Mouse (Mus musculus) duodenum, adult 2 months (tissue): Measurements from ENCODE around the gene Dlgap4. TPM values are rescaled to one million over a fixed set of nuclear protein-coding genes. Genes with fewer than 3 reads are reported as not detected.

Experiments
- polyA plus RNA-seq: library from polyadenylated mRNA; depleted of rRNA; stranded (reverse); fragments of >200 nt; gene quantifications from 2 replicates; pipeline ENCODE4 v1.2.3, GENCODE M21; 2012; ENCODE audit warnings: low replicate concordance; rRNA removed

Gene Dlgap4
- polyA plus RNA-seq, result 53.5 and 59.4 TPM in 2 replicates

DNA sequence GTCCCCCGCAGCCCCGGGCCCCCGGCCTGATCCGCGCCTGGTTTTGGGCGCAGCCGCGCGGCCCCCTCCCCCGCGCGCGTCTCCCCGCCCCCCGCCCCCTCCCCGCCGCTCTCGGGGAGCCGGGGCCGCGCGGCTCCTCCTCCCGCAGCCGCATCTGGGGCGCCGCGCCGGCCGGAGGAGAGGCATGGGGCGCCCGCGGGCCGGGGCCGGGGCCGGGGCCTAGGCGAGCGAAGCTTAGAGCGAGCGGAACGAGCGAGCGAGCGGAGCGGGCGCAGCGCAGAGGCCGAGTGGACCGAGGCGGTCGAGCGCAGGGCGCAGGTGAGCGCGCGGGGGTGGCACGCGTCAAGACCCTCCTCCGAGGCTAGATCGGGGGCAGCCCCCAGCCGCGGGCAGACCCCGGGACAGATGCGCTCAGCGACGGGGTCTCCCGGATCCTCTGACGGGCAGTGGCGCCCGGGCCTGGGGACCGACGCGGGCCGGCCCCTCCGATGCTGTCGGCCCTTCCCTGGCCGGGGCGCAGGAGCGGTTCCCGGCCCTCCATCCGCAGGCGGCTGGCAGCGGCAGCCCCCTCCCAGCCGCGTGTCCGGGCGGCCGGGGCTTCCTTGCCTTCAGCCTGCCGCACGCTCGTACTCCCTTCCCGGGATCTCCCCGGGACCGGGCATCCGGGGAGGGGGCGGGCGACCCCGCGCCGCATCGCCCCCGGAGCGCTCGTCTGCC, at the start of gene Dlgap4:
Gene Dlgap4 (plus strand): TSS at position 165 of the 717 bp plus-strand sequence.

DNA sequence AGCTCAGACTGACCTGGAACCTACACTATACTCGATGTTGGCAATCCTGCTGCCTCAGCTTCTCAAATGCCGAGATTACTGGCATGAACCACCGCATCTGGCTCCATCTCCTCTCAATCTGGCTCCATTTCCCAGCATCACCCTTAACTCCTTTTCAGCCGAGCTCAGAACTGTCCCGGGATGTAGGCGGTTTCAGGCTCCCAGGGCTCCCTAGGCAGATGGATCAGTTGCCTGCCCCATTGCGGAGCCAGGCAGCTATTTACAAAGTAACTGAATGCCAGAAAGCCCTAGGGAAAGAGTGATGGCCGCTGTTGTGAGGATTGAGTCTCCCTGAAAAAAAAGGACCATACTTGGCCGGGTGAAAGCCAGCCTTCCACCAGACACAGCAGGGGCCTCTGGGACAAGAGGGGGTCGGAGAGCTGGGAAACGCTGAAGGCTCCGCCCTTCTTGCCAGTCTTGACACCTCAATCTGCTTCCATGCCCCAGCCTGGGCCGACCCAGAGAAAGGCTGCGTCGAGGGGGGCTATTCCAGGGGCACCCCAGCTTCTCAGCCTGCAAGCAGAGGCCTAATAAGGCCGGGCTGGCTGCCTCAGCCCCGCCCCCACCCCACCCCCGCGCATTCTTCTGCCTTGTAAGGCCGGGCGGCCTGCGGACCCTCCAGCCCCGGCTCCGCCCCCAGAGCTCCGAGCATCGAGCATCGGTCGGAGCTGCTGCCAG, 161.4 kb downstream of the Dlgap4 start, which contains the start of gene Myl9:
Gene Myl9 (plus strand): TSS at position 683 of the 717 bp plus-strand sequence.

Other genes with a start within 250 kb of the Dlgap4 start
- 6.8 and 18.9 TPM in 2 replicates for gene Epb41l1, start 192.8 kb upstream of the Dlgap4 start, polyA plus RNA-seq
- gene Aar2, start 66.1 kb upstream of the Dlgap4 start, polyA plus RNA-seq, result 13.7 and 24.4 TPM in 2 replicates
- 421 and 441 TPM in 2 replicates for gene Myl9, start 161.7 kb downstream of the Dlgap4 start, polyA plus RNA-seq
- 2.1 and 7.5 TPM in 2 replicates for gene Tgif2, start 226.3 kb downstream of the Dlgap4 start, polyA plus RNA-seq
- 0.13 and 0.25 TPM in 2 replicates for gene 4930518I15Rik, start 244.2 kb downstream of the Dlgap4 start, polyA plus RNA-seq
- 156 and 235 TPM in 2 replicates for gene Rab5if, start 249.4 kb downstream of the Dlgap4 start, polyA plus RNA-seq